Mouse (Mus musculus) retina, postnatal 1 day (tissue): ENCODE data around the gene Enpp5.

Experiments
- DNase-seq: peaks from one replicate; pipeline ENCODE4 v3.0.0-alpha.2; 2012

The Enpp5 gene

DNA sequence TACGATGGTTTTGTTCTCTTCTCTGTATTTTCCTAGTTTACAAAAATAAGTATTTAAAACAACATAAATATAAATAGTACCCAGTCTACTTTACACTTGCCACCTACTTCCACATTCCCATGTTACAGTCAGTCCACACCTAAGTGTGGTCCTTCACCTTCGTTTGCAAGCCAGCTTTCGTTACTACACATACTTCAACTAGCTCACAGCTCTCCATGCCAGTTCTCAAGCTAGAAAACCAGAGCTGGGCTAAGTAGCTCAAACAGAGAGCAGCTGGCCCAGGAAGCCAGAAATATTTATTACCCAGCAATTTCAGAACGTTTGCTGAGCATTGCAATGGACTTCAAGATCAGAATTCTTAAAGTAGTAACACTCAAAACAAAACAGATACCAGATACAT lies 21.9 kb downstream of the Enpp5 start:
- no peak for DNase-seq

DNA sequence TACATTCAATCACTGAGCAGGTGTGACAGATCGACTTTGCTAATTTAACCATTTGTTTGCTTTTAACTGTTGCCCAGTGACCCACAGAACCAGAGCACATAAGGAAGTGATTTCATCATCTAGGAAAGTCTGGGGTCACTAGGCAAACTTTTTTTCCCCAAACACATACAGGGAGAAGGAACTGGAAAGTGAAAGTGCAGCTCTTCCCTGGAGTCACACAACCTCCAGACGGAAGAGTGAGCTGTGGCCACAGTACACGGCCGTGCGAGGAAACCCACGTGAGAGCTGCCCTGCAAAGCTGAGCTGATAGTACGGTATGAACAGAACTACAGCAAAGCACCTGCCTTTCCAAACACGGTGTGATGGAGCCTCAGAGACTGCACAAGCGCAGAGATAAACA lies 22.3 kb downstream of the Enpp5 start:
- no peak for DNase-seq

DNA sequence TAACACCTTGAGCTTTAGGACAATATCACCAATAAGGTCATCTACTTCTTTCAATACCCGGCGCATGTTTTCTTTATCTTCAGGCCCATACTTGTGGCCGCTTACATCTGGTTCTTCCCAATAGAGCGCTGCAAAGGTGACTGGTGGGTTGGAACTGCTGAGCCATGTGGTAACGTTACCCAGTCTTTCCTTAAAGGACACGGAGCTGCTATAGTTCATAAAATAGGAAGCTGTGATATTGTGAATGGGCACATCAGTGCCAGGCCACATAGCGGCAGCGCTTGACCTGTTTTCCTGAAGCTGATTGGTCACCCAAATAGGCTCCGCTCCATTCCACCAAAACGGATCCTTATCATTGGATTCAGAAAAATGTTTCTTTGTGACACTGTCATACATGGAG lies 23.3 kb downstream of the Enpp5 start:
- no peak for DNase-seq

DNA sequence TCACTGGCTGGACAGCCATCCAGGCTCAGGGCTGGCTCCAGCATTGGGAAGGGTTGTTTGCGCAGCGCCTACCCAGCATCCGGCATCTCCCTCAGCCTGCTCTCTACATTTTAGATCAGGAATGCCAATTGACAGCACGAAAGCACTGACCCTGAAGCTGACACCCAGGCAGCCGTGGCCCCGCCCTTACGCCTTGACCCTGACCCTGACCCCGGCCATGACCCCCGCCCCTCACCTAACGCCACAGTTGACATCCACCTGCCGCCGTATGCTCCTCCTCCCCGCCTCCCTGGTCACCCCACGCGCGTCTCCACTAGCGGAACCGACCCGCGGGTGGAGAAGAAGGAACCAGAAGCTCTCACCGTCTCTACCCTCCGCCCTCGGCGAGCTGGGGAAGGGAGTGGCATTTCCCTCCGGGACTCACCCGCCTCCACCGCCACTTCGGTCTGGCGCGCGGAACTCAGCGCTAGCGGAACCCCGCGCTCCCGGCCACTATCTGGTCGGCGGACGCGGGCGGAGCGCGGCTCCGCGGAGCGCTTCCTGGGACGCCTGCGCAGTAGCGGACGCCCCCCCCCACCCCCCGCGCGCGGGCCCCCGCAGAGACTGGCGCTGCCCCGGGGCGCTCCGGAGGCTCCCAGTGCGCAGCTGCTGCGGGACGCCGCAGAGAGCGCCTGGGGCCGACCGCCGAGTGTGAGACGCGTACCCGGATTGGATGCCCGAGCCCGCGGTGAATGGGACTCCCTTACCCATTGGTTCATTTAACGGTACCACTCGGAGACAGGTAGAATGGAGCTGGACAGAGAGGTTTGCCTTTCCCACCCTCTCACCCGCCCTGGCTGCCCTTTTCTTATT lies 26.9 kb downstream of the Enpp5 start, which contains the start of gene Enpp4:
Enpp4 (minus strand) TSS at position 523 of the 852 bp plus-strand sequence.
- DNase-seq, result peak; percentile 92

DNA sequence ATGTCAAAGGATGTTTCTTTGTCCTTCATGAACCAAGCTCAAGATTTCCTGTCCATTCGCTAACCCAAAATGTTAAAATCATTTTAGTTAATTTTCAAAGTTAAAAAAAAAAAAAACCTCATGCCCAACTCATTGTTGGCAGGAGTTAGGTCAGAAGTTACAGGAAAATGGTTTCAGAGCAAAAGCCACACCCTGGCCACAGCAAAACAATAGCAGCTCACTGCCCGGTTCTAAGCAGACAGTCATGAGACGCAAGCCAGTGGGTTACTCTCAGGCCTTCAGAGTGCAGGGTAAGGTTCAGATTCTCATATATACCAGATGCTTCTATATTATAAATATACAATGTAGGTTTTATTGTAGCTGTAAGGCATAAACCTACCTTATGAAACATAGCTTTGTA lies 29.7 kb downstream of the Enpp5 start:
- no peak for DNase-seq

DNA sequence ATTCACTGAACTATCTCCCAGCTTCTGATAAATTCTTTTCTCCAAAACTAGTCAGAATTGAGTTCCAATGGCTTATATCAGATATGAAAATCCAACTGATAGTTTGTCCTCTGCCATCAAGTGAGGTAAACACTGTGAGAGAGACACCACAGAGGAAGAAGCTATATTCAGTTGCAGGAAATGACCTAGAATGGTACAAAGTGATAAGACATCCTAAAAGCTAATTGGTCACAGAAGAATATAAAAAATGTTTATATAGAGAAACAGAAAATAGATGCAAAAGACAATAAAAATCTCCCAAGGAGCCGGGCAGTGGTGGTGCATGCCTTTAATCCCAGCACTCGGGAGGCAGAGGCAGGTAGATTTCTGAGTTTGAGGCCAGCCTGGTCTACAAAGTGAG lies 38.0 kb downstream of the Enpp5 start:
- no peak for DNase-seq

DNA sequence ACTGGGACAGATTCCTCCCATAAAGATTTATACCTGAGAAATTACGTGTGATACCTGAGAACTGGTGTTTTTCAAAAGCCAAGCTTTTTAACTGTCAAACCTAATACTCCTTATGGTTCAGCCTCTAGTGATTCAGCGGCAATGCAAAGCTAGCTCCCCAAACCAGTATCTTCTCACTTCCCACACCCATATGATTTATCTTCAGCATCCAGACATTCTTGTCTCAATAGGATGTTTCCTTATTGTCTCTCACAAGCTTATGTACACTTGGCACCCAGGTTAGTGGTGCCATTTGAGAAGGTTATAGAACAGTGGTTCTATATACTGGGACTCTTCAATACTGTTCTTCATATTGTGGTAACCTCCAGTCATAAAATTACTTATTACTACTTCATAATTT lies 39.1 kb downstream of the Enpp5 start:
- DNase-seq, result no peak

DNA sequence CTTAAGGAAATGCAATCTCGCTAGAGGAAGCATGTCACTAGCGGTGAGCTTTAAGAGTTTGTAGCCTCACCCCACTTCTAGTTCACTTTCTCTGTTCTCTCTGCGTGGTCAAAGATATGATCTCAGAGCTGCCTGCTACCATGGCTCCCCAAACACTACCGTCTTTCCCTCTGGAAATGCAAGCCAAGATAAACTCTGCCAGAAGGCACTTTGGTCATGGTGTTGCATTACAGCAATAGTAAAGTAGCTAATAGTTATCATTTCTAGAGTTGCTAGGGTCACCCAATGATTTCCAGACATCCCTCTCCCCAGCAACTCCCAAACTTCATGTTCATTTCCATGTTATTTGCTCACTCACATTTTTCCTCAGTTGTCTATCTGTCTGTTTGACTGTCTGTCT lies 39.6 kb downstream of the Enpp5 start:
- DNase-seq, result no peak

DNA sequence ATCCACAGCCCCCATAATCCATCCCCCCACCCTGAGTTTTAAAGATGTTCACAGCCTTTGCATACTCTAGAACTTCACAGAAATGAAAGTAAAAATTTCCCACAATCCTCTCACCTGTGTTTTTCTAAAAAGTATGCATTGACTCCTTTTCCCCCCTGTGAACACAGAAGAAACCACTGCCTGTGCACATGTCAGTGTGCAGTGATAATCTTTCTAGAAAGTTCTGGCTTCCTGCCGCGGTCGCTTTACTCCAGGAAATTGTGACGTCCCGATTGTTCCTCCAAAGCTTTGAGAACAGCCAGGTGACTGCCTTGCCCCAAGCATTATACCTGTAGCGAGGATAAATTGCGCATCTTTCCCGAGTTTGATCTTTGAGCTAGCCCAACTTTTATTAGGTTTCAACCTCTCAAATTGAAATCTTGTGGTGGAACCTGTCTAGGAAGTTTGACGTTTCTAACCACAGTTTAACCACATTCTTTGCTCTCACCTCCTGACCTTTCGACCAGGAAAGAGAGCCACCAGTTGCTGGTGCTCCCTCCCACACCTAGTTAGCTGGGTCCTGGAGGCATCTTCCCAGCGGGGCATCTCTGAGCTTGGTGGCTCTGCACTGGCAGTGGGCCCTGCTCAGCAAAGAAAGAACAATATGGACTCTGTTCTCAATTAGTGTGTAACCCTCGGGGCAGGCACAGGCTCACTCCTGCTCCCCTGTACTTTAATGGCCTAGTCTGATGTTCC lies 42.9 kb downstream of the Enpp5 start:
- peak; percentile 25 for DNase-seq

DNA sequence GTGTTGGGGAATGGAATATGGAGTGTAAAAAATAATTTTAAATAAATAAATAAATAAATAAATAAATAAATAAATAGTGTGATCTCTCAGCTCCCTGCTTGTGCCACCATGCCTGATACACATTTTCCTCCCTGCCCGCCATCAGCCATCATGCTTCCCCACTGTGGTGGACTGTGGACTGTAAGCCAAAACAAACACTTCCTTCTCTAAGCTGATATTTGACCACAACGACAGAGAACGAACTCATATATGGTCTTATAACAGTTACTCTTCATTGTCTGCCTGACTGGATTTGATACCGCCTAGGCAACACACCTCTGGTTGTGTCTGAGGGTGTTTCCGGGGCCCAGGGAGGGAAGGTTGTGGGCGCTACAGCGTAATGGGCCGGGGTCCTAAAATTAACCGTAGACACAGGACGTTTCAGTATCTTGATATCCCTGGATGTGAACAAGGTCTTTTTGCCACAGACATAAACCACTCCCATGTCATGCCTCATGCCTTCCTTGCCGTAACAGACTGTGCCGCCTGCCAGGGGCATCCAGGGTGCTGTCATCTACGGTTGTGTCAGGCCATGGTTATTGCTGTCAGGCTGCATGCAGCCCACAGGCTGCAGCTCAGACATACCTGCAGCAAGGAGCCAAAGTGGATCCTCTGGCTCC lies 50.6 kb downstream of the Enpp5 start:
- DNase-seq, result no peak

DNA sequence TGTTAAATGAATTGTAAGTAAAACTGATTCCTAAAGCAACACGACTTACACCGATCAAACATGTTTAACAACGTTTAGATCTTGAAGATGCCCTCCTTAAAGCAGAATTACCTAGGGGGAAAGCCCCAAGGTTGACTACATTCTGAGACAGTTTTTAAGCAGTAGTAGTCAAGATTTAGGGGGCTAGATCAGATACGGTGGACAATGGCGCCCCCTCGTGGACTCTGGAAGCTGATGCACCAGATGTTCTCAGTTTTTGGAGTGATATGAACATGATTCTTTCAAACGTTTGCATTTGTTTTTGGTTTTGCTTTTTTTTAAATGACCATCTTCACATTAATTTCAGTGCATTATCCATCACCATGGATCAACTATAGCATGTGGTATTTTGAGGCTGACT lies 51.8 kb downstream of the Enpp5 start:
- DNase-seq, result peak; percentile 78

DNA sequence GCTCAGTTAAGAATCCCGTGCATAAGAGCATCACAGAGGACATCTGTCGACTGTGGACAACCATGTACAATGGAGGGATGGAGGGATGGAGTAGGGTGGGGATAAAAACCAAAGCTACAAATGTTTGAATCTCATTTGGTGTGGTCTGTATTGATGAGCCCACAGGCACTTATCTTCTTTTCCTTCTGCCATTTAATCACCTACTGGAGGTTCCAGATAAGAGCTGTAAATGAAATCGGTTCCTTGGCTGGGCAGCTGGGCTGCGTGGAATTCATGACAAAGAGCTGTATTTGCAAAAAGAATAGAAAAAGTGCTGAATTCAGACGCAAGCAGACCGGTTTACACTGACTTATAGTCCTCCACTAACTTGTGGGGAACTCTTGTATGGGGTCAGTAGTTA lies 55.5 kb downstream of the Enpp5 start:
- DNase-seq, result no peak

DNA sequence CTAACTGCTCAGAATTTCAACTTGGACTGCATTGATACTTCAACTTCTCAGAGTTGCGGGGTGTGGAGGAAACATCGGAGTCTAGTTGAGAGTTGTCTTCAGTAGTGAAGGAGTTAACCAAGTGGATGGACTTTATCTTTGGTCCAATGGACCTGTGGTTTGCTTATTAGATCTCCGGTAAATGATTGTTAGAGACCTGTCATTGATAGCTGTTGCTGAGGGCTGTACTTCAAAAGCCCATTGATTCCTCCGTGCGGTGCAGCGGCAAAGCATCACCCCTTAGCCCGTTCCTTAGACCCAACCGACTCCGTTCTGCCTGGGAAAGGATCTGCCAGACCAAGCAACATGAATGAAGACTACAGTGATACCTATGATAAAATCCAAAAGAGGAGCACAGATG lies 55.9 kb downstream of the Enpp5 start:
- DNase-seq, result no peak

DNA sequence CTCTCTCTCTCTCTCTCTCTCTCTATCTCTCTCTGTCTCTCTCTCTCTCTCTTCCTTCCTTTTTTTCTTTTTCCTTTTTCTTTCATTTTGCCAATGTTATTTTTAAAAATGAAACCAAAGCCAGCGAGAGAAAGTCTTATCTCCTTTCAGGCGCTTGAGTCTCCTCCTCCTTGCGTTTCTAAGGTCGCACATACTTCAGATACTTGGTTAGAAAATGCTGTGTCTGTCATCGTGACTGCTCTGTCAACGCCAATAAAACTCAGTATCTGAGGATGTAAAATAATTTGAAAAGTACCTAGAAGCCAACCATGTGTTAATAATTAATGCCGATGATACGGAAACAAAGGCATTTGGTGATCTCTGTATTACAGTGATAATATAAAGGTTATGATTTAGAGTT lies 57.4 kb downstream of the Enpp5 start:
- DNase-seq, result no peak
